Mouse (Mus musculus): Measurements from ENCODE around the gene Jmjd1c. TPM values are rescaled to one million over a fixed set of nuclear protein-coding genes. Genes with fewer than 3 reads are reported as not detected.

Gene Jmjd1c
- total RNA-seq, 2 experiments from 2014 or later, result 47.1 to 64.6 TPM

DNA sequence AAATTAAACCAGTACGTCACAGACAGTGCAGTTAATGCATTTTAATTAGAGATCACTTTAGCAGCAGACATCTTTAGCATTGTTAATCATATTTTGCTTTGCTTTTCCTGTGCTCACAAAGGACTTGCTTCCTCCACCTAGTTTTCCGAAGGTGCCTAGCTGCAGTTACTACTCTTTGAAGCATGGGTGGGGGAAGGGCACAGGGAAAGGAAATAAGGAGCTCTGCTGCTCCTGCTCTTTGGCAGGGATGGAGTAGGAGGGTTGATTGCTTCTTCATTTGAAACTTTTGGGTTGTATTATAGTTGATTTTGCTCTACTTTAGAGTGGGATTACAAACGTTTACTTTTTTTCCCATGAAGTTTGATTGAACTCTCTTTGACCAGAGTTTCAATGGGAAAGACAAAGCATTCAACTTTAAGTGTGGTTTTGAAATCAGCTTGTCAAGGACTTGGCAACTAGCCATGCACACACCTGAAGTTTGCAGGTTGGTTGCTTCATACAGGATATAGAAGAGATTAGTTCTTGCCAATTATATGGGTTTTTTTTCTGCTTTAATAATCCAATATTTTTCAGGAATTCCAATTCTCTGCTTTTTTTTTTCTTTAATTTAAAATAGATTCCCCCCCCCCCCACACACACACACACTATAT lies 97.2 kb downstream of the Jmjd1c start:
- peak; percentile 16 for DNase-seq

DNA sequence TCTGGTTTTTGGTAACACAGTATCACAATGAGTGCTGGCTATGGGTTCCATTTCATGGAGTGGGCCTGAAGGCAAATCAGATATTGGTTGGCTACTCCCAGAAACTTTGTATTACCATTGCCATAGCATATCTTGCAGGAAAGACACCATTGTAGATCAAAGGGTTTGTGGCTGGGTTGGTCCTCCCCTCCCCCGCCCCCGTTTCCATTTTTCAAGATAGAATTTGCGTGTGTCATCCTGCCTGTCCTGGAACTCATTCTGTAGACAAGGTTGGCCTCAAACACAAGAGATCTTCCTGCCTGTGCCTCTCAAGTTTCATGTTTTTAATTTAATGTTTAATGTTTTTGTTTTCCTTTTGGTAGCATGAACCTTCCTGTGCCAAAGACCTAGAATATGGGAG lies 98.1 kb downstream of the Jmjd1c start:
- DNase-seq, result no peak

DNA sequence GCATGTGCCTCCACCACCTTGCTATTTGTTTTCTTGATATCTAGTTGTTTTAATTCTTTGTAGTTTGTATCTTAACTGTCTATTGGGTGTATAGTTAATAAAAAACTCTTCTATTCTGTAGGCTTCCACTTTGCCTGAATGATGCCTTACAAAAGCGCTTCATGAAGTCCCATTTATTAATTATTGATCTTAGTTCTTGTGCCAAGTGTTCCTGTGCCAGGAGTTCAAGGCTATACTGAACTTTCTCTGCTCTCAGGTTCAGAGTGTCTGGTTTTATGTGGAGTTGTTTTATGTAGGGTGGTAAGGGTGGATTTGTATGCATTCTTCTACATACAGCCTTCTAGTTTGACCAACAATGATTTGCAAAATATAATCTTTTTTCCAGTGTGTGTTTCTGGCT lies 99.7 kb downstream of the Jmjd1c start:
- DNase-seq, result no peak

DNA sequence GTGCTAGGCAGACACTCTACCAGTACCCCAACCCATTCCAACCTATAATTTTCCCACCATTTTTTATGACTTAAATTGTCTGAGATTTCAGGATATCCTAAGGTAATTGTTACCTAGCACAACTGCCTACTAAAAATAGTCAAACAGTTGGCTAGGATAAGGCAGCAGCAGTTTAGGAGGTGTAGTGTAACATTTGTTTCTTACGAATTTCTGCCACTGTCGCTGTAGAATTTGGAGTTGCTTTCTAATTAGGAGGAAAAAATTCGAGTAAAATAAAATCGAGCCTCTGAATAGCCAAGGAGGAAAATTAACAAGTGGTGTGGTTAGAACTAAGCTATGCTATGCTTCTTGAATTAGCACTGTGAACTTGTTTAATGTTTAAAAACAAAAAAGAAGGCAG lies 101.3 kb downstream of the Jmjd1c start:
- DNase-seq, result no peak

DNA sequence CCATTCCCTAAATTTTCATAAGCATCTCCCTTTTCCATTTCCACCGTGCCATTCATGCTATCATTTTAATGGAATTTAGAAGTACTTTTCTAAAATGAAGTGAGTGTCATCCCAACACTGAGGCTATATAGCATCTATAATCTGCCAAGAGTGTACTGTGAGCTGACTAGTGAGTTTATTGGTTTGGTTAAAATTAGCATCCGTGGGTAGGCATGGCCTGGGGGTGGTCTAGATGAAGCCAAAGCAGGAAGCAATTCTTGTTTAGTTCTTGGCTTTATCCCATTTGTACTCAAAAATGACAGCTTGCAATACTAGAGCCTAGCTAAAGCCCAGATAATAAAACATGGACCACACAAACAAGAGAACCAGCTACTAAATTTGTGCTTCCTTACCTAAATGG lies 101.9 kb downstream of the Jmjd1c start:
- DNase-seq, result no peak

DNA sequence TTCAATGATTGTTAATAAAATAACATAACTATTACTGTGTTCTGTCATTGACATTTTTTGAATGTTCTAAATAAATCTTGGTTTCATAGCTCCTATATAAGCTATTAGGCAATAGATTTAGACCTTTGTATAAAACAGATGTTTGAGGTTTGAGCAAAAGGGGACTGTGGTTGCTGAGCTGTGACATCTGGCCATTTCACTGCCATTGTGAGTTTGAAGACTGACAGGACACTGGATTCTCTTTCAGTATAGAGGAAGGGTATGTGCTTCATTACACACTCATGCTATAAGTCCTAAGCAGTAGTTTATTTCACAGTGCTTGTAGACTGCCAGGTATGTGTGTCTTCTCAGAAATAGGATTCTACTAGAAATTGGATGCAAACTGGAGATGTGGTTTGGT lies 105.8 kb downstream of the Jmjd1c start:
- no peak for DNase-seq

DNA sequence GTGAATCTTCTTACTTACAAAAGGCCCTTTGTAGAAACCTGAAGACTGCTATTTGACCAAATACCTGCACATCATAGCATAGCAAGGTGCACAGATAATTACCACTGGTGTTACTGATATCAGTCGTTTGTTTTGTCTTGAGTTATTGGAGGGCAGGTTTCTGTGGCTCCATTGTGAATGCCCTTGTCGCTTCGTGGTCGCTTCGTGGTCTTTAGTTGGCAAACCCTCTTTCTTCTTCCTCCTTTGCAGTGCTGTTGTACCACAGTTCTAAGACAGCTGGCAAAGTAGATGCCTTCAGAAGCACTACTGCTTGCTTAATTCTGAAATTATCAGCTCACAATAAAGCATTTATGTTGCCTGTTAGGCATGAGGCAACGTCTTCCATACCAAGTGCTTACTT lies 106.5 kb downstream of the Jmjd1c start:
- no peak for DNase-seq

DNA sequence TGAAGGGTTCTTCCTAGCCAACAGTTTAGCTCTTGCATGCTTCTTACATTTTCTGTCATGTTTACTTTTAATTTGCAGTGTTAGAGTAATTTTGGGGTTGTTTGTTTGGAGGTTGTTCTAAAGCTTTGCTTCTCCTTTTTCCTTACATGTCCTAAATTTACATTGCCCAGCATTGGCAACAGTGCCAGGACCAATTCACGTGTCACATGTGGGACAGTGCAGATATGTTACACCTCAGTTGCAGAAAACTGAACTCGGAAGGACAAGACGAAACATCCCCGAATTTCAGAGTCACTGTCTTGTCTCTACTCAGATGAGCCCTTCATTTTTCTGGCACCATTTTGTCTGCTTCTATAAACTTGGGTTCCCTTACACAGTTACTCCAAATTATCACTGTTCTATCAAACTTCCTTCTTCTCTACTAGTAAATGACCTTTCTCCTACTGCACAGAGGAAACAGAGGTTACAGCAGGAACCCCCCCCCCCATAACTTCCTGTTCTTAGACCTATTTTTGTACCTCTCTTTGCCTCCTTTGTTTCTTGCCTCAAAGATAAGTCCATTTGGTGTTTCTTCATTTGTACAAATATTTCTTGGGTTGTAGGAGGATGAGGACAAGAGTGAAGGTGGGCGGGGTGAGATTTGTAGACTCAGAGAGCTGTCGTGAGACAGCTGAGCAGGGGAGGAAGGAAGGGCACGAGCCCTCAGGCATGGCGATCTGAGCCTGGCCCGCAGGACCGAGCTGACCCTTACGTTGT lies 108.9 kb downstream of the Jmjd1c start:
- peak; percentile 19 for DNase-seq

DNA sequence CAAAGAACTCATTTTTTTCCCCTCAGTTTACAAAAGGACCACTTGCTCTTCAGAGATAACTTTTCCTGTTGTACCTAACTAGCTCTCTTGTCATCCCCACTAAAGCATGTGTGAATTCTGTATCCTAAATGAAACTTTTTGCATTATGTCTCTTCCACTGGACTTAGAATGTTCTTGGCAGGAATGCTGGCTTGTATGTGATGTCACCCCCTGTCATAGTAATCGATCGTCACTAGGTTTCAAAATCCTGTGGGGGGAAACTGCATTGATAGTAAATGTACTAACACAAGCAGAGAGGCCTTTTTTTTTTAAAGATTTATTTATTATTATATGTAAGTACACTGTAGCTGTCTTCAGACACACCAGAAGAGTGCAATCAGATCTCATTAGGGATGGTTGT lies 112.0 kb downstream of the Jmjd1c start:
- no peak for DNase-seq

DNA sequence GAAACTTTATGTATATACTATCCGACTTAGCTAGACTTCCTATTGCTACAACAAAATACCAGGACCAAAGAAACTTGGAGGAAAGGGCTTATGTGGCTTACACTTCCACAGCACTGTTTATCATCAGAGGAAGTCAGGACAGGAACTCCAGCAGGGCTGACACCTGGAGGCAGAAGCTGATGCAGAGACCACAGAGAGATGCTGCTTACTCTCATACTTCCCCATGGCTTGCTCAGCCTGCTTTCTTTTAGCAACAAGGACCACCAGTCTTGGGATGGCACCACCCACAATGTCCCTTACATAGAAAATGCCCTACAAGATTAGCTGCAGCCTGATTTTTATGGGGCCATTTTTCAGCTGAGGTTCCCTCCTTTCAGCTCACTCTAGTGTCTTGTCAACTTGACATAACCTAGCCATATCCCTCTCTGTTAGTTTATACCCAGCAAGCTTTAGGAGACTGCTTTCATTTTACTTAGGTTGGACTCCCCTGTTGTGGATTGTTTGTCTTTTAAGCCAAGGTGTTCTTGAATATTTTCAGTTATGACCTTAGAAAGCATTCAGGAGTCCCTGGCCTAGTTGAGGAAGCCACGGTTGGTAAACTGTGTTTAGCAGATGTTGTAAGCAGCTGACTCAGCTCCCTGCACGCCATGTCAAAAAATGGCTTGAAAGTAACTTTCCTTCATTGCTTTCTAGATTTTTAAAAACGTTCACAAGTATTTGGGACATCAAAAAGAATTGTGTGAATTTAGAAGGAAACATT lies 114.2 kb downstream of the Jmjd1c start:
- no peak for DNase-seq

DNA sequence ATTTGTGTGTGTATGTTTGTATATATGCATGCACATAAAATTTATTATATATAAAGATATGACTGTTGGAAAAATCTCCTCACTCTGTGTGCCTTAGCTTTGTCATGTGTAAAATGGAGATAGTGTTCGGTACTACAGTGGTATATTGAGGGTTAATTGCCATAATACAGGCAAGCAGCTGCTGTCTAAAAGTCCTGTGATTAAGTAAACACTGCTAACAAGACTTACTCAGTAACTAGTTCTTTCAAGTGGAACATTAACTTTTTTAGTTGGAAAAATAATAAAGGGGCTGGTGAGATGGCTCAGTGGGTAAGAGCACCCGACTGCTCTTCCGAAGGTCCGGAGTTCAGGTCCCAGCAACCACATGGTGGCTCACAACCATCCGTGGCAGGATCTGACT lies 116.1 kb downstream of the Jmjd1c start:
- no peak for DNase-seq

DNA sequence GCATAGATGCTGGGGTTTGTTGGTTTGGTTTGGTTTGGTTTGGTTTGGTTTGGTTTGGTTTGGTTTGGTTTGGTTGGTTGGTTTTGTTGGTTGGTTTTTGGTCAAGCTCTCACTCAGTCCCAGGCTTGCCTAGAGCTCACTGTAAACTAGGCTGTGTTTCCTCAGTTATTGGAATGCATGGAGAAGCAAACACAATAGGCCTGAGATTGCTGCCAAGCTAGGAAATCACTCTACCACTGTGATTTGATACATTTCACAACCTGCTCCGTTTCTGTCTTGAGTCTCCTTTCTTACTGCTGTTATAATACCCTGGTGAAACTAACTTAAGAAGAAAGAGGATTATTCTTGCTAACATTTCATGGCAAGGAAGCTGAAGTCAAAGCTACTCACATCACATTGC lies 117.8 kb downstream of the Jmjd1c start:
- no peak for DNase-seq

DNA sequence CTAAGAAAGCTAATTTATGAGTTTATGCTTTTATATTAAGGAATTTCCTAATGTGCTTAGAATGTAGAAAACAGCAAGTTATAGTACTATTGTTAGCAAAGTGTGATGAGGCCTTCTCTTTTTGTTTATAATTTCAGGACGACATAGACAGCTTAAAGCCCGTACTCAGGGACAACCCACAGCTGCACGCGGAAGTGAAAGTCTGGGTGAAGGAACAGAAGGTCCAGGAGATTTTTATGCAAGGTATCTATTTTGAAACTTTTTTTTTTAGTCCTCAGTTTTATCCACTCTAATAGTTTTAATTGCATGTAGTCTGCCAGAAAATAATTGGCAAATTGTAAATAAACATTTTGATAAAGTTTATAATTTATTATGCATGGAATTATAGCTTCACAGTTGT lies 119.2 kb downstream of the Jmjd1c start:
- DNase-seq, result no peak

DNA sequence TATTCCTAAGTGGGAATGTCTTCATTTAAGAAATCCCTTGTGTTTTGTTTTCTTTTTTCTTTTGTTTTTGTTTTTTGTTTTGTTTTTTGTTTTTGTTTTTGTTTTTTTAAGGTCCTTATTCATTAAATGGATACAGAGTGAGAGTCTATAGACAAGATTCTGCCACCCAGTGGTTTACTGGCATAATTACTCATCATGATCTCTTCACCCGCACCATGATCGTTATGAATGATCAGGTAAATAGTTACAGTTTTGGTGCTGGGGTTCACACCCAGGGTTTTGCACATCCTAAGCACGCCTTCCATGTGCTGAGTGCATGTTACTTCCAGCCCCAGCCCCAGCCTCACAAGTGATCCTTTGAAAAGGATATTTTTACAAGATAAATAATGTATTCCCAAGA lies 120.9 kb downstream of the Jmjd1c start:
- no peak for DNase-seq

DNA sequence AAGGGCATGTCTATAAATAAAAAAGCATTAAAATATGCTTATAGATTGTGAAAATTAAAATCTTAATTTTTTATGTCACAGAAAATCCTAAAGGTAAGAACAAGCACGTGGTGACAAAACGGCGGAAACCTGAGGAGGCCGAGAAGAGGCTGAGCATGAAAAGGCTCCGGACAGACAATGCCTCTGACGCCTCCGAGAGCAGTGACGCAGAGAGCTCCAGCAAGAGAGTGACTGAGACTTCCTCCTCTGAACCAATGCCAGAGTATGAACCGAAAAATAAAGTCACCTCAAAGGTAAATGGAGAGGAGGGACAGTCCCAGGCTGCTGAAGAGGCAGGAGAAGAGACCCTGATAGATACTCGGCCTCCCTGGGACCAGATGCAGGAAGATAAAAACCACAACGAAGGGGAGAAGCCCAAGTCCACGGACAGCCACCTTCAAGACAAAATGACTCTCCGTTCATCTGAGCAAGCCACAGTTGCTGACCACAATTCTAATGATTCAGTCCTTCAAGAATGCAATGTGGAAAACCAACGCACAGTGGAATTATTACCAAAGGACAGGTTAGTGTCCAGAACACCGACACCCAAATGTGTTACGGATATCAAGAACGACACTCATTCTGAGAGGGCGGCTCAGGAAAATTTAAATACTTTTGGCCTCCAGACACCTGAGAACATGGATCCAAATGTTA lies 123.1 kb downstream of the Jmjd1c start:
- no peak for DNase-seq

DNA sequence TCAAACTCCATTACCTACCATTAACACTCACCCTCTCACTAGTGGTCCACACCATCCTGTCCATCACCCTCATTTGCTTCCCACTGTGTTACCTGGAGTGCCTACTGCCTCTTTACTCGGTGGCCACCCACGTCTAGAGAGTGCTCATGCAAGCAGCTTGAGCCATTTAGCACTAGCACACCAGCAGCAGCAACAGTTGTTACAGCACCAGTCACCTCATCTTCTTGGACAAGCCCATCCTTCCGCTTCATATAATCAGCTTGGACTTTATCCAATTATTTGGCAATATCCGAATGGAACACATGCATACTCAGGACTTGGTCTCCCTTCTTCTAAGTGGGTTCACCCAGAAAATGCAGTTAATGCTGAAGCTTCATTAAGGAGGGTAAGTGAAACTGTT lies 124.3 kb downstream of the Jmjd1c start:
- no peak for DNase-seq

DNA sequence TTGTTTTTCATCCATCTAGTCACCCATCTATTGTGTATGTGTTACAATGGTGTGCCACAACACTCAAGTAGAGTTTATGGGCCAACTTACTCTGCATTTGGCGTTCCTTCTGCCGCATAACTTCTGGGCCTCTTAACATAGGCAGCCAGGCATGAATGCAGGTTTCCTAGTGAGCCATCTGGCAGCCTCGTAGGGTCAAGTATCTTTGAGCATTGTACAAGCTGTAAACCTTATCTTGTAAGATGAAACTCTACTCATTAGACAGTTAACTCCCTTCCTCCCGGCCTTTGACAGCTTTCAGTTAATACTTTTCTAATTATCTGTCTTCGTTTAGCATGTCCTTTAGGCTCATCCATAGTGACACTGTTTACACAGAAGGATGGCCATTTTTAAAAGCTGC lies 125.4 kb downstream of the Jmjd1c start:
- no peak for DNase-seq

DNA sequence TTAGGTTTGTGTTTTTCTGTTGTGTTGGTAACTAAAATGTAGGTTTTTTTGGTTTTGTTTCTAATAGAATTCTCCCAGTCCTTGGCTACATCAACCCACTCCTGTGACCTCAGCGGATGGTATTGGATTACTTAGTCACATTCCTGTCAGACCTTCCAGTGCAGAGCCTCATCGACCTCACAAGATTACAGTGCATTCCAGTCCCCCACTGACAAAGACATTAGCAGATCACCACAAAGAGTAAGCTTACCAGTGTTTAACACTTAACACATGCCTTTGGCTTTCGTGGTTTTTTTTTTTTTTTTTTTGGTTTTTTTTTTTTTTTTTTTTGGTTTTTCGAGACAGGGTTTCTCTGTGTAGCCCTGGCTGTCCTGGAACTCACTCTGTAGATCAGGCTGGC lies 128.0 kb downstream of the Jmjd1c start:
- DNase-seq, result no peak

DNA sequence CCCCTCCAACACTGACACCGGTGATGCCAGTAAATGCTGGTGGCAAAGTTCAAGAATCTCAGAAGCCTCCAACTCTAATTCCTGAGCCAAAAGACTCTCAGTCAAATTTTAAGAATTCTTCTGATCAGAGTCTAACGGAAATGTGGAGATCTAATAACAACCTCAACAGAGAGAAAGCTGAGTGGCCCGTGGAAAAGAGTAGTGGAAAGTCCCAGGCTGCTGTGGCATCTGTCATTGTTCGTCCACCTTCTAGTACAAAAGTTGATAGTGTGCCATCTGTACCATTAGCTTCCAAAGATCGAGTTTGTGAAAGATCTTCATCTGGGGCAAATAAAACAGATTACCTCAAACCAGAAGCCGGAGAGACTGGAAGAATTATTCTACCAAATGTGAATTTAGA lies 129.6 kb downstream of the Jmjd1c start:
- DNase-seq, result no peak

DNA sequence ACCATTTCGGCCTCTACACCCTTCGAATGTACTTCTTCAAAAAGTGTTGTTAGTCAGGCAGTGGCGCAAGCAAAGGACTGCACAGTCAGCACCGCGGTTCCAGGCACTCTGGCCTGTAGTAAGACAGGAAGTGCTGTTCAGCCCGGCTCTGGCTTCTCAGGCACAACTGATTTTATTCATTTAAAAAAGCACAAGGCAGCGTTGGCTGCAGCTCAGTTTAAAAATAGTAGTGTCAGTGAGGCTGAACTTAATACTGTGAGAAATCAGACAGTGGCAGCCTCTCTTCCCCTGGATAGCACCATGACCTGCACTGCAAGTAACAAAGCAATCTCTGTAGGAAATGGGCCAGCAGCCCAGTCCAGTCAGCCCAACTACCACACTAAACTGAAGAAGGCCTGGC lies 130.2 kb downstream of the Jmjd1c start:
- DNase-seq, result peak; percentile 38

DNA sequence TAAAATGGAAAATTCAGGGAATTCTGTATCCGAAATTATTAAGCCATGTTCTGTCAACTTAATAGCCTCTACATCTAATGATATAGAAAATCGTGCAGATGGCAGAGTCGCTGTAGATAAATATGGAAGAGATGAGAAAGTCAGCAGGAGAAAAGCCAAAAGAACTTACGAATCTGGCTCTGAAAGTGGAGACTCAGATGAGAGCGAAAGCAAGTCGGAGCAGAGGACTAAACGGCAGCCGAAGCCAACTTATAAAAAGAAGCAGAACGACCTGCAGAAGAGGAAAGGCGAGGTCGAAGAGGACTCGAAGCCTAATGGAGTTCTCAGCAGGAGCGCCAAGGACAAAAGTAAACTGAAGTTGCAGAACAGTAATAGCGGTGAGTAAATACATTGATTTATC lies 130.6 kb downstream of the Jmjd1c start:
- no peak for DNase-seq

DNA sequence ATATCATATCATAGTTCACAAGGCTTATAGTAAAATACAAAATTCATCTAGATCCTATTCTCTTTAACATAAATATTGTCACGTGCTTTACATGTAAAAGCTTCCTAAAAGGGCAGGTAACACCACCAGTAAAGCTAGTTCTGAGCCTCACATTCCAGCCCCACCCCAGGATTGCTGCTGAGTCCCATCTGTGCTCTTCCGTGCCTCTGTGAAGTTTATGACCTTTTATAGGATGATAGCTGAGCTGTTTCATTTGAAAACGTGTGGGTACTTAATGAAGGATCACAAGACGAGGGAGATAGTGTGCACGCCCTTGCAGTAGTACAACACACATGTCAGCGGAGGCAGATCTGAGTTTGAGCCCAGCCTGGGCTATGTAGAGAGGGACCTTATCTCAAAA lies 134.5 kb downstream of the Jmjd1c start:
- DNase-seq, result no peak

DNA sequence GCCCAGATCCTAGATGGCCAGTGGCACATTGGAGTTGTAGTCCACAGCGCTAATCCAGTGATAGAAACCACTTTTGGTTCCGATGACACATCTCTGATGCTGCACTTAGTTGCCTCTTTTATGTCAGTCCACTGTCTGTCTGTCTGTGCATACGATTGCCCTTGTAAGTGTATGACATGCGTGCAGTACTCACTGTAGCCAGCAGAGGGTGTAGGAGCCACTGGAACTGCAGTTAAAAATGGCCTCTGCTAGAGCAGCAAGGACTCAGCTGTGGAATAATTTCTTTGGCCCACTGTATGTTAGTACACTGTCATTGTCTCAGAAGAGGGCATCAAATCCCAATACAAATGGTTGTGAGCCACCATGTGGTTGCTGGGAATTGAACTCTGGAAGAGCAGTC lies 151.2 kb downstream of the Jmjd1c start:
- peak; percentile 63 for DNase-seq

Data from adrenal gland, postnatal 10 days (tissue).